Mouse (Mus musculus) layer of hippocampus, adult 18-20 months (tissue): ENCODE data around the gene Commd9. TPM values are rescaled to one million over a fixed set of nuclear protein-coding genes. Genes with fewer than 3 reads are reported as not detected.

Source experiments
- DNase-seq, 2 experiments: peaks; one replicate each; pipeline ENCODE4 v3.0.0; 2022; ENCODE audit warnings: low spot score in 2 of 2
- long read RNA-seq: library from polyadenylated mRNA; stranded (forward); transcript quantifications from one replicate; pipeline ENCODE4 v2.0.0, GENCODE M21; 2021
- total RNA-seq, 2 experiments: library from RNA; stranded (reverse); gene quantifications; 2 replicates each; pipeline ENCODE4 v1.2.3; 2021

Gene Commd9
- 10 to 100 TPM; 34.6 to 39.3 TPM for total RNA-seq
- long read RNA-seq, transcript Commd9-201 (6 exons, 1,191 nt), result major isoform, 22 of 32 reads
- long read RNA-seq, partial matches to known transcripts, result 0 of 32 reads
- long read RNA-seq, other reads (novel, unspliced or antisense), result 10 of 32 reads

DNA sequence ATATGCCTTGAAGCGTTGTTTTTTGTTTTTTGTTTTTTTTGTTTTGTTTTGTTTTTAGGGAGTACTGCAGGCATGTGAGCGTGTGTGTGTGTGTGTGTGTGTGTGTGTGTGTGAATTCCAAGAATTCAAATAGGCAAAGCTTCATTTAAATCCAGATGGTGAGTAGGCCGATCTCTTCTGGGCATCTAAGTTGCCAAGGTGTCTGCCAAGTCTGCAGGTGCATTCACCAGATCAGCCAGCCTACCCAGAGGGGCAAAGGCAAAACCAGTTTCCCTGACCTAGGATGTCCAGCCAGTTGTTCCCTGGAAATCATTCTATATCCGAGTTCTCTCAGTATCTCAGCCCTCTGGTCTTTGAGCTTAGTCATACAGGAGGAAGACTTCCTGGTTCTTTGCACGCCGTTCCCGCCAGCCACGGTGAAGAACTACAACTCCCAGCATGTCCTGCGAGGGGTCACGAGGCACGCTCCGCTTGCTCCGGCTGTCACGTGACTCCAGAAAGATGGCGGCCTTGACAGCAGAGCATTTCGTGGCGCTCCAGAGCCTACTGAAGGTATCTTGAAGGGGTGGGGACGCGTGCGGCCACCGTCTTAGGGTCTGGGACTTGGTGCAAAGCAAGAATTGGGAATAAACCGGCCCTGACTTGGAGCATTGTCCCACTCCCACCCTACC is at the start of gene Commd9:
TSS of gene Commd9 (plus strand) at position 480 of the 671 bp plus-strand sequence.
- peak; percentile 92 to 97 for DNase-seq

DNA sequence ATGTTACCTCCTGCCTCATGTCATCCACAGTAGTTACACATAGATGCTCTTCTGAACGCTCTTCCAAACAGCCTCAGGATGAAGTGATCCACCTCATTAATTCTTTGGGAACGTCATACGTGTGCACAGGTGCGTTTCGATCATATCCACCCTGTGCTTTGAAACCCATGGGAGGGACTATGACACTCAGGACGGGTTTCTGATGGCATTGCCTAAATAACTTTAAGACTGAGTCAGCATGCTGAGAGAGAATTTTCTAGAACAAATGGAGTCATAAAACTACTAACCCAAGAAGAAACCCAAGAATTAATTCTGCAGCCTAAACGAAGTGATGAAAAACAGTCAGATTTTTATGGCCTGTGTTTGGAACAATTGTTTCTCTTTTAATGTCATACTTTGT is 43.3 kb upstream of the Commd9 start:
- DNase-seq, result no peak

DNA sequence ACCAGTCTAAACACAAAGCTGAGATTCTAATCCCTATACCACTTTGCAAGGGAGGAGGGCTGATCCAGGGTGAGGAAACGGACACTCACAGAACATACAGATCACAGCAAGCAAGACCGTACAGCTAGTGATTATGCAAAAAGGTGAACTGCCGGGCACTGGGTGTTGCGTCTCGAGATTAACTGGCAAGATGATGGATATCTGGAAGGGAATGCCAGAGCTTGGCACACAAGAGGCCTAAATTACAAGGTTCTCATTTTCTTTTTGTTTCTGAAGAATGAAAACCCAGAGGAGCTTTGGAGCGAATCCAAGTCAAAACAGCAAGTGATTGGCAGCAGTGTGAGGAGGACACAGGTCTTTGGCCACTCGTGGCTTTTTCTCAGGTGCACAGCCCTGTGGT is 31.3 kb upstream of the Commd9 start:
- DNase-seq, result no peak

DNA sequence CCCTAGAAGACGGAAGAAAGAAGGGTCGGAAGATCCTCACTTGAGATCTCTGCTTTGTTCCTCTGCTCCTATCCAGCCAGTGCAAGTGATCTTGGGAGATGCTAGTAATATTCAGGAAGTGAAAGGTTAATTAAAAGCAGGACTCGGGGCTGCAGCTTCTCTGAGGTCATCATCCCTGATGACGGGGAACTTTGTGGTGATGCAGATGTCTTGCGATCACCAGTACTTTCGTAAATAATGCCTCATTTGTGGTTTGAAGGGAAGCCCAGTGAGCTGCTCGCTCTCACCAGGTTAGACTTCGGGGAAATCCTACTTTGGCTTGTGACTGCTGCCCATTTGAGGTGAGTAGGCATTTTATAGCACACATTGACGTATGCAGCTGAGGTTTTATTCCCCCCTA is 29.9 kb upstream of the Commd9 start:
- no peak for DNase-seq

DNA sequence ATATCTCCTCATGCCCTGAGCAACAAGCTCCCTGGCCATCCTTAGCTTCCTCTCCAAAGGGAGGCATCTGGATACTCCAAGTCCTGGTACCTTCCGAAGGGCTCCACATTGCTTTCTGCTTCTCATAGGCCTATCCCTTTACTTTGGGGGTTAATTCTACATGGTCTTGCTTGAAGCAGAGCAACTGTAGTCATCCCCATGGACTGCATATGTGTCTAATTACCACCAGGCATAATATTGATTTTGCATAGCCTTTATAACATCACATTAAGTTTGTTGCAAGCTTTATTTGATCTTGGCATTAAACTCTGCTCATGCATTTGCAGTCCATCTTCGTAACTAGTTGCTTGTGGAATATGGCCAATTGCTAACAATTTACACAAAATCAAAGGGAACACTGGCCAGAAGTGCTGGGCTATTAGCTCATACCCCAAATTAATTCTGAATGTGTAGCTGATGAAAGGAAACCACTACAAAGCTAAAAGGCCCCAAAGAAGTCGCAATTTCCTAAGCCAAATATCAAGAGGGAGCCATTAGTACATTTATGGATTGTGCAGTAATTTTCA is 25.0 kb upstream of the Commd9 start:
- DNase-seq, result no peak

DNA sequence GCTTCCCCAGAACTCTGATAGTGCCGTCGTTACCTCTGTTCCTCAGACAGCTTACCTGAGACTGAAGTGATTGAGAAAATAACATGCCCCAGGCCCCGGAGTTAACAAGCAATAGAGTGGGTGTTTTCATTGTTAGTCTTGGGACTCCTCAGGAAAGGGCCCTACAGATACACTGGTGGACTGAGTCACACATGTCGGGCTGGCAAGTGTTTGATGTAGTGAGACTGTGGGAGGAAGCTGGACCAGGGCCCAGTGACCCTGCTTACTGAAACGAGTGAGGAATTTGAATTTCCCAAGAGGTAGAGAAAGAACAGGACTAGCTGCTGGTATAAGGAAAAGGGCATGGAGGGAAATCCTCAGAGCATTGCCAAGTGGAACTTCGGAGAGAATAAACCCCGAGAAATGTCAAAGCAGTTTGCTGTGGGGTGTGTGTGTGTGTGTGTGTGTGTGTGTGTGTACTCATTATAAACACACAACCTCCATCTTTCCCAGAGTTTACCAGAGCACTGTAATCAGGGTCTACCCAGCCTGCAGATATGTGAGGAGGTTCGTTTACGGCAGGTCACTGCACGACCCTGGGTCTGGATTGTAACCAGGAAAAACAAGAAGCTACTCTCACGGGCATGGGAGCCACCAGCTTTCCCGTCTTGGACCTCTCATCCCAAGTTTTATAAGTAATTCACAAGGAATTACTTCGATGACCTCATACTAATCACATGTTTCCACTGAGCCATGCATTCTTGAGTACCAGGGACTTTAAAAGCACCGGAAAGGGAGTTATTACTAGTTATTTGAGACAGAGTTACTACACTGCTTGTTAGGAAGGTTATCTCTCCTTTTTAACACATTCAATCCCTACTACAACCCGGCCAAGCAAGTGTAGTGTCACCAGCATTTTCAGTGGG is 23.6 kb upstream of the Commd9 start:
- DNase-seq, result no peak

DNA sequence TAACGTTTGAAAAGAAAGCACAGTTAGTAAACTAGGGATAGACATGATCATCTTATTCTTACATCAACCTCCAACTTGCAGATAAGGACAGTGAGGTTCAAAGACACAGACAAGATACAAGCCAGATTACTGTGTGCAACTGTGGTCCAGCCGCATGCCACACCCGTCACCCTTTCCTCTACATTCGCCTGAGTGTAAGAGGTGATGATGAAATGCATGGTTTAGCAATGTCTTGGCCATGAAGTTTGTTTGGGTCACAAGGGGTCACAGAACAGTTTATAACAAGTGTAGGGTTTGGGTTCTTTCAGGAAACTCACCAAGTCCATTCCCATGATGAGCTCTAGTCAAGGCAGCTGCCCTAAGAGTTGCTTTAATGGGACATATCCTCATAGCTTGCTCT is 17.4 kb upstream of the Commd9 start:
- DNase-seq, result no peak

DNA sequence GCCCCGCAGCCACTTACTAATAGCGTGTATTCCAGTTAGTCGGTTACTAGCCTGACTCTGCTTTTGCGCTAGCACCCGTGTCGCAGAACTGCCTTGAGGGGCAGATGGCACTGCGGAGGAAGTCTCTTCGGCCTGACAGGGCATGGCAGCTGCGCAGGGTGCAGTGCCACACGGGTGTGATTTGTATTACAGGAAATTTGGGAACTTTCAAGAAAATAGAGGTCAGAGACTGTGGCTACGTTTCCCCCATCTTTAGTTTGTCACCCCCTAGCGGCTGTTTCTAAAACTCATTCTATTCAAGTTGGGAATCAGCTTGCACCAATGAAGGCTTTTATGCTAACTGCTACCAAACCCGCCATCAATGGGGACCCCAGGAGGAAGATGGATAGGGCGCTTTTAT is 14.9 kb upstream of the Commd9 start:
- DNase-seq, result peak in 1 of 2 experiments; percentile 65

DNA sequence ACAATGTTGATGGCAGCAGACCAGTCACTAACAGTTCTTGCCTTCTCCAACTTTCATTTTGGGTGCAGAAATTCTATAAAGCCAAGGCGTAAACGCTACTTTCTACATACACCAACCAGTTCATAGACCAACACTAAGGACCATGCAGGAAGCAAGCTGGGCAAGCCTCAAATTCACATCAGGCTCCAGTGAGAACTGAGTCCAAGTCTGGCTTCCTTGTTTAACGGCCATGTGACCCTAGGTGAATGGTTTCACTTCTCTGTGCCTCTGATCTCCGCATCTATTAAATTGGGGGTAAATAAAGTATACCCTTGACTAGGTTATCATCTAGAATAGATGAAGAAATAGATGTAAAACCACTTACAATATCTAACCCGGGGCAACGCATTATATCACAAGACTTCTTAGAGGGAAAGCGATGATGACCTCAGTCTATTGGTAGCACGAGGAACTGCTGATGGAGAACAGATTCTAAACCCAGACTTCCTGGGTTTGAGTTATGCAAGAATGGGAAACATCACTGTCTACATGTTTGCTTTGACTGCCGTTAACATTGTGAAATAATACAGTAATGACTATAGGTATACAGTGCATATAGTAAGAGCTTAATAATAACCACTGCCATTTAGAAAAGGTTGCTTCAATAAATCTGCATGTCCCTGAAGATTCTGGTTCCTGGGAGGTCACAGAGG is 4.4 kb upstream of the Commd9 start:
- no peak for DNase-seq

DNA sequence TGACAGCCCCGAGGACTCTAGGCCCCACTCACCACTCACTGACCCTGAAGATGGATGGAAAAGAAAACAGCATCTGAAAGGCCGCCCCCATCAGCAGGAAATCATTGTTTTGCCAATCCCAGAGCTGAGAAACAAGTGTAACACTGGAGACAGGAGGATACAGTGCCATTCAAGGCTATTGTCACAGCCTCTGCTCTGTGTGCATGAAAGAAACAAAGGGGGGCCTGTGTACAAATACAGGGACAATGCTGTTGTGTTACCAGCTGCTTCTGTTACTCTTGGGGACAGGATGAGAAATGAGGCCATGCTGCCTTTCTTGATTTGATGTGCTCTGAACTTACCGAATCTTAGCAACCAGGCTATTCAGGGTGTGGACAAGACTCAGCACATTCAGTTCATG is 3.0 kb upstream of the Commd9 start, which contains the start of gene Prr5l:
TSS of gene Prr5l (minus strand) at position 30 of the 400 bp plus-strand sequence.
- DNase-seq, result peak in 1 of 2 experiments; percentile 51

DNA sequence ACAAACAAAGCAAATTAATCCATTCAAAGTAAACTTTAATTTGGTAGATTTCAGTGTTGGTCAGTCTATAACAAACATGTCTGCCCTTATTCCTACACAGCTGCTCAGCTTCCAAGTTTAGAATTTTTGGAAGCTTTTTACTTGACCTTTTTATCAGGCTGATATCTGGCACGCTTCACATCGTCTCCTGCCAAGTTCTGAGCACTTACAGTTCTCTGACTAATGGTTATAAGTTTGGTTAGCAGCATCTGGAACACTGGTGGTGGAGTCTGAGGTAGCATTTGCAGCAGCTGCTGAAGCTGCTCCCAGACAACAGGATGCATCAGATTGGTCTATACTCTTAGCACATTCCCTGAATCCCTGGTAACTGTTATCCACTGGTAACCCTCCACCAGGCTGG is 1.8 kb upstream of the Commd9 start:
- DNase-seq, result no peak

DNA sequence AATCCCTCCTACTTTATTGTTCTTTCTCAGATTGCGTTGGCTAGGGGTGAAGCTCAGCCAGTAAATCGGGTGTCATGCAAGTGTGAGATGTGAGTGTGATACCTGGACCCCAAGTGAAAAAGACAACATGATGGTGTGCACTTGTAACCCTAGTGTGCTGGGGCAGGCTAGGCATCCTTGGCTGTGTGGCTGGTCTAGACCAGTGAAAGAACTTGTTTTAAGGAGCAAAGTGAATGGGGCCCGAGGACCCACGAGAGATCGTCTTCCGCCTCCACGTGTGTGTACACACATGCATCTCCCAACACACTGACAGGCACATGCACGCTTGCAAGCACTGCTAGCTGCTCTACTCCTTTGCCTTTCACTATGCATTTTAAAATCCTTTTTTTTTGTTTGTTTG is 2.8 kb downstream of the Commd9 start:
- no peak for DNase-seq

DNA sequence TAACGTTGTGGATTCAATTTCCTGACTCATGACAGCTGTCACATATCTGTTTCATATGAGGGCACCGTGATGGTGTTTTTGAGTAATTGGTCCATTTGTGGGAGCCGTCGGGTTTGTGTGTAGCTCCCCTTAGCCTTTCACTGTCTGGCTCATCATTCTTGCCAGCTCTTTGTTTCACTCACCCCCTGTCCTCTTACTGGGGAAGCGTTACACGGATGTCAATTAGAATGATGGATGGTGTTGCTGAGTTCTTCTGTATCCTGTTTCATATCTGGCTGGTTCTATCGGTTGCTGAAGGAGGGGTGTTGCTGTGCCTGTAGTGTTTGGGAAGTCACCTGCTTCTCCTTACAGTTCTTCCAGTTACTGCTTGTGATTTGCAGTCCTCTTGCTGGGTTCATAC is 5.1 kb downstream of the Commd9 start:
- DNase-seq, result no peak

DNA sequence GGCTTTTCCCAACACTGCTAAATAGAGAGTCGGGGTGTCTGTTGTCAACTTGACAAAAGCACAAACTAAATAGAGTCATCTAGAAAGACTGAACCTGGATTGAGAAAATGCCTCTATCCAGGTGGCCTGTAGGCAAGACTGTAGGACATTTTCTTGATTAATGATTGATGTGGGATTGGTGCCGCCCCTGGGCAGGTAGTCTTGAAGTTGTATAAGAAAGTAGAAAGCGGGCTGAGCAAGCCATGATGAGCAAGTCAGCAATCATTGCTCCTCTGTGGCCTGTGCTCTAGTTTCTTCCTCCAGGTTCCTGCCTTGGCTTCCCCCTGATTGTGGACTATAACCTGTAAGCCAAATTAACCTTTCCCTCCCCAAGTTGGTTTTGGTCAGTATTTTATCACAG is 8.1 kb downstream of the Commd9 start:
- DNase-seq, result no peak

DNA sequence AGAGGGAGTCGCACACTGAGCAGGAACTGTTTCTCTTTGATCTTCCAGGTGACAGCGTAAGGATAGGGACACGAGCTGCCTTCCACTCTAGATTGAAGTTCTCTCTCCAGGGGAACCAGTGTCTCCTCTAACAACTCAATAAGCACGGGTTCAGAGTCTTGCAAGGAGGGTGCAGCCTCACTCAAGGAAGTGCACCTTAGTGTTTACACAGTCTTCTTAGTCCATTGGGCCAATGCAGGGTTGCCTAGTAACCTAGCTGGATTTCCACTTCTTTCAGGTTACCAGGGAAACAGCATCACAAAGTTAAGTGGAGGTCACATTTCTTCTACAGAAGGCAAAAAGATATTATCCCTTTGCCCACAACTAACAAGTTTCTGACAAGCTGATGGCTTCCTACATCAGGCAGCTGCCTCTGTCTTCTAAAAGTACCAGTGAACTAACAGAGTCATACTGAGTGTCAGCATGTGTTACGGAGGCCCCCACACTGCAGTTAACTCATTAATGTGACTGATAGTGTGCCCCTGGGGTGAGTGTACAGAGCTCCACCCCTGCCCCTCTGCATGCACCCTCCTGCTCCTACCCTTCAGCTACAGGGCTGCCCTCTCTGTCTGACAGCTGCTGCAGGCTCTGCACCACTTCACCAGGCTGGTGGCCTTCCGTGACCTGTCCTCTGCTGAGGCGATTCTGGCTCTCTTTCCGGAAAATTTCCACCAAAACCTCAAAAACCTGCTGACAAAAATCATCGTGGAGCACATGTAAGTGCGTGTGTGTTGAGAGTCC is 10.6 kb downstream of the Commd9 start:
- no peak for DNase-seq

DNA sequence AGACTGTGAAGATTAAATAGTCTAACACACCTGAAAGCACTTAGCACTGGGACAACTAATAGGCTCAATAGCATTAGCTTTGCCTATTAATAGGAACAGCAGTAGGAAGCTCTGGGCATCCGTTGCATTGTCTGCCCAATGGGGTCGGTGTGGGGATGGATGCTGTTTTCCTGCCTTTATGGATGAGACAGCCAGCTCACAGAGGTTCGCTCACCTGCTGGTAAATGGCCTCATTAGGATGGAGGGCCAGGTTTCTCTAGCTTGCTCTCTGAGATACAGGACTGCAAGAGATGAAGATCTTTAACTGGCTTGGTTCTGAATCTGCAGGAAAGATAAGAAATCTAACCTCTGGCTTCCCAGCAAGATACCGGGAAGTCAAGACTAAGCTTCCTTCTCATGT is 16.1 kb downstream of the Commd9 start:
- DNase-seq, result no peak

DNA sequence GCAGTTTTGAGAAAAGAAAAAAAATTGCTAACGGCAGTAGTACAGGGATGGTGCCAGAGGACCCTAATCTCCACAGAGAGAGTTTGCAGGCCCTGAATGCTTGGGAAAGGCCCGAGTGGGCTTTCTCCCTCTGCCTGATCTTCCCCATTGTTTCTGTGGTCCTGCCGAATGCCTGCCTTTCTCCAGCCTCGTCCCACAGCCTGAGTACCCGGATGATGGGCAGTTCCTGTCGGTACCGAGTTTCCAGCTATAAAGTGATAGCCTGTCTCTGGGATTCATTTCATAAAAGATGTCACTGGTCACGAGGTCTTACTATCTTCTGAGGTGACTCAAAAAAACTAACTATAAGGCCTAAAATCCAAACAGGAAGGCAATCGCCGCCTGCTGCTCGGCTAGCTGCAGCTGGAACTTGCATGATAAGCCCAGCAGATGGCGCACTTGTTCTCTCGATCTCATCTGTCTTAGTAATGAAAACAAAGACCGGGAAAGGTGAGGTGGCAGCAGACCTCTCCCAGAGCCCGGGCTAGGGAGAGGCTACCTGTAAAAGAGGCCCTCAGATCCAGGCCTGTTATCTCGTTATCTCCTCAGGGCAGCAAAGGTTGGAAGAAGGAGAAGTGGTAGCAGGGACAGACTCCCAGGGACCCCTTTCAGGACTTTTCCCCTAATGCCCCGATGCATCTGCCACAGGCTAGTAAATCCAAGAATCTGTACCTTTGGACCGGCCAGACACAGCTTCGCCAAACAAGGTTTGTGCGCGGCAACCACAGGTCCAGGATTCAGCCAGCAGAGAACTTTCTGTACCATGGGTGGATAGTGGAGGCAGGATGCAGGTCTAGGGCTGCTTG is 19.7 kb downstream of the Commd9 start:
- DNase-seq, result peak; percentile 74 to 92

DNA sequence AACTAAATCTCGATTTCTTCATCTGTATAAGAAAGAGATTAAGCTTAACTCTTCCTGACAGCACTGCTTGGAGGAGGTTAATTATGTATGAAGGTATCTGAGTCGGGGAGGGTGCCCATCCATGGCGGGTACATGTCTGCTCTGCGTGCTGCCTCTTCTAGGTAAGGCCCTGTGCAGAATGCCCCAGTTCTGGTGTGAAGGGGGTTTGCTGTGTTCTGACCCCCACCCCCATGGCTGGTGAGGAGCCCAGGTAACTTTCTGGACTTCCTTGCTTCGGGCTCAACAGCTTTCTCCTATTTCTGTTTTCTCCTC is 20.3 kb downstream of the Commd9 start:
- DNase-seq, result no peak

DNA sequence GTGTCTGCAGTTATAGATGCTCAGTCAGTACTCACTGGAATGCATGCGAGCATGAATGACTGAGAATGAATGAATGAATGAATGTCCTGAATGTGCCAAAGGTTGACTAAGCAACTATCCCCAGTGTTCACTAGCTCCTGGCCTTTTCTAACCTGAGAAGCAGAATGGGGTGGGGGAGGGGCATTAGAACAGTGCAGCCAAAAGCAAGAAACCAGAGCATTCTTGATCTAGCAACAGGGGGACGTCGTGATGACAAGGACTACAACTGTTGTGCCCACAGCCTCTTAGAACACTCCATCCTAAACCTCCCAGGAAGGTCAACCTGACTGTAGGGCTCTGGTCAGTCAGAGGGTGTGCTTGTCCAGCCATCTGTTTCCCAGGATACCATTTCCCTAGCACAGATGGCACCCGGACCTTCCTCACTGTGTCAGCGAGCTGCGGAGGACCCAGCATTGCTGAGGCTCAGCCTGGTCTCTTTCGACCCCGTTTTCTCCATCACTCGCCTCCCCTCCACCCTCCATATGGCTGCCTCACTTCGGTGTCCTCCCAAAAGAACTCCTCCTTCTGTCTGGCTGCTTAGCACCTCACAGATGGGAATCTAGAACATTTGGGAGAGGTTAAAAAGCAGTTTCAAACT is 21.5 kb downstream of the Commd9 start:
- peak; percentile 22 to 38 for DNase-seq
